Mouse (Mus musculus): ENCODE measurements at regions not wholly inside any gene's neighbourhood (a gene's known extent, or its start where the extent isn't known, plus 50 kb on each side); places are given as distances from the start of the nearest gene placed in this dataset.
"Not testable (repeated sequence)": the region's sequence is repeated elsewhere in the genome, so short reads cannot be mapped to it uniquely, and the experiment has no call there.

GRCm38 (mm10) chr4:84157911-84158647, 517.0 kb downstream of the Bnc2 start:
- no peak for DNase-seq (ENCODE audit: low spot score)

GRCm38 (mm10) chr4:84163362-84163761, 511.7 kb downstream of the Bnc2 start:
- no peak for DNase-seq (ENCODE audit: low spot score)

GRCm38 (mm10) chr4:84165256-84165655, 509.8 kb downstream of the Bnc2 start:
- DNase-seq (ENCODE audit: low spot score): no peak

GRCm38 (mm10) chr4:84172841-84173240, 502.2 kb downstream of the Bnc2 start:
- no peak for DNase-seq (ENCODE audit: low spot score)

- DNase-seq (ENCODE audit: low spot score): no peak
Measured at GRCm38 (mm10) chr4:84173441-84173840, 501.6 kb downstream of the Bnc2 start.

GRCm38 (mm10) chr4:84176457-84176856, 498.6 kb downstream of the Bnc2 start:
- DNase-seq (ENCODE audit: low spot score): not testable (repeated sequence)

GRCm38 (mm10) chr4:84177827-84178226, 497.2 kb downstream of the Bnc2 start:
- DNase-seq (ENCODE audit: low spot score): no peak

- no peak for DNase-seq (ENCODE audit: low spot score)
Measured at GRCm38 (mm10) chr4:84184436-84184835, 490.6 kb downstream of the Bnc2 start.

- no peak for DNase-seq (ENCODE audit: low spot score)
Measured at GRCm38 (mm10) chr4:84184844-84185243, 490.2 kb downstream of the Bnc2 start.

- DNase-seq (ENCODE audit: low spot score): no peak
Measured at GRCm38 (mm10) chr4:84189315-84189714, 485.8 kb downstream of the Bnc2 start.

- no peak for DNase-seq (ENCODE audit: low spot score)
Measured at GRCm38 (mm10) chr4:84191303-84191702, 483.8 kb downstream of the Bnc2 start.

- DNase-seq (ENCODE audit: low spot score): no peak
Measured at GRCm38 (mm10) chr4:84192301-84192700, 482.8 kb downstream of the Bnc2 start.

GRCm38 (mm10) chr4:84196732-84197131, 478.3 kb downstream of the Bnc2 start:
- DNase-seq (ENCODE audit: low spot score): no peak

- DNase-seq (ENCODE audit: low spot score): no peak
Measured at GRCm38 (mm10) chr4:84198176-84198575, 476.9 kb downstream of the Bnc2 start.

- no peak for DNase-seq (ENCODE audit: low spot score)
Measured at GRCm38 (mm10) chr4:84199181-84199656, 475.9 kb downstream of the Bnc2 start.

- DNase-seq (ENCODE audit: low spot score): no peak
Measured at GRCm38 (mm10) chr4:84201001-84201400, 474.1 kb downstream of the Bnc2 start.

GRCm38 (mm10) chr4:84202231-84202630, 472.8 kb downstream of the Bnc2 start:
- DNase-seq (ENCODE audit: low spot score): no peak

- DNase-seq (ENCODE audit: low spot score): no peak
Measured at GRCm38 (mm10) chr4:84203680-84204079, 471.4 kb downstream of the Bnc2 start.

- DNase-seq (ENCODE audit: low spot score): no peak
Measured at GRCm38 (mm10) chr4:84204777-84205176, 470.3 kb downstream of the Bnc2 start.

GRCm38 (mm10) chr4:84208175-84208574, 466.9 kb downstream of the Bnc2 start:
- no peak for DNase-seq (ENCODE audit: low spot score)

GRCm38 (mm10) chr4:84209538-84209937, 465.5 kb downstream of the Bnc2 start:
- DNase-seq (ENCODE audit: low spot score): no peak

- no peak for DNase-seq (ENCODE audit: low spot score)
Measured at GRCm38 (mm10) chr4:84211311-84211875, 463.7 kb downstream of the Bnc2 start.

GRCm38 (mm10) chr4:84212004-84212403, 463.1 kb downstream of the Bnc2 start:
- DNase-seq (ENCODE audit: low spot score): no peak

All from thymus, postnatal 0 days (tissue).